Mouse (Mus musculus) CH12.LX (cell line): ENCODE measurements at regions not wholly inside any gene's neighbourhood (a gene's known extent, or its start where the extent isn't known, plus 50 kb on each side); places are given as distances from the start of the nearest gene placed in this dataset.

ENCODE experiments used
- CTCF ChIP-seq, 2 experiments: IDR thresholded peaks in 1 of 2; conservative IDR thresholded peaks in 1 of 2; 2 replicates each; pipeline ENCODE4 v1.5.1; 2011 to 2012; ENCODE audit warnings: low read depth in 2 of 2, low read length in 2 of 2, improper control_type of control experiment in 1 of 2, inconsistent platforms in 1 of 2, mild to moderate bottlenecking in 1 of 2, moderate library complexity in 1 of 2
- E2F4 ChIP-seq: IDR thresholded peaks from 2 replicates; pipeline ENCODE4 v1.6.1; 2011; ENCODE audit warnings: low read depth, low read length, improper control_type of control experiment; ENCODE audit not compliant: insufficient replicate concordance
- EP300 ChIP-seq: IDR thresholded peaks from 2 replicates; pipeline ENCODE4 v1.6.1; 2011; ENCODE audit warnings: low read length, improper control_type of control experiment
- IRF4 ChIP-seq: IDR thresholded peaks from 2 replicates; pipeline ENCODE4 v1.6.1; 2014; ENCODE audit warnings: low read depth, mild to moderate bottlenecking, inconsistent platforms, low read length, improper control_type of control experiment
- MEF2A ChIP-seq: IDR thresholded peaks from 2 replicates; pipeline ENCODE4 v1.6.1; 2014; ENCODE audit warnings: low read depth, mild to moderate bottlenecking, inconsistent platforms, low read length, improper control_type of control experiment, borderline replicate concordance
- MXI1 ChIP-seq: IDR thresholded peaks from 2 replicates; pipeline ENCODE4 v1.6.1; 2011; ENCODE audit warnings: mild to moderate bottlenecking, low read depth, low read length, improper control_type of control experiment
- RAD21 ChIP-seq: IDR thresholded peaks from 2 replicates; pipeline ENCODE4 v1.6.1; 2011; ENCODE audit warnings: low read depth, mild to moderate bottlenecking, low read length, improper control_type of control experiment, moderate library complexity

DNA sequence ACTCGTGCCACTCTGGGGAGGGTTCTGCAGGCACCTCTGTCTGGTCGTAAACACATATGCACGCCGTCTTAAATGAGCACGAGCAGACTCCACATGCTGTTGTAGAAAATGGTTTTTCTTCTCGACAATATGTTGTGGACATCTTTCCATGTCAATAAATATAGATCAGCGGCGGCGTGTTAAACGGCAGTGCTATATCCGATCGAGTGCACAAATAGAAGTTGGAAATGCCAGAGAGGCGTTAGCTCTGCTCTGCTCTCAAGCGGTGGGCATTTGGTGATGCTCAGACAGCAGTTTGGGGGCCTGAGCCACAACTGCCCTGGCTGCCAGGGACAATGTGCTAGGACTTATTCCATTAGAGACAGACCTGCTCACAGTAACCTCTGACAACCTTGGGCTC lies 61.8 kb upstream of the Grik3 start:
- no peak for TF ChIP-seq EP300
- TF ChIP-seq RAD21, result no peak
- no peak for TF ChIP-seq IRF4
- no peak for TF ChIP-seq E2F4
- no peak for TF ChIP-seq CTCF (conservative IDR thresholded peaks at IDR 0.05 in 1 of 2, IDR thresholded peaks at IDR 0.05 in 1 of 2; ENCODE audit: low read depth in 2 of 2, low read length in 2 of 2)
- no peak for TF ChIP-seq MEF2A
- TF ChIP-seq MXI1, result no peak
